Mouse (Mus musculus) erythroblast, embryonic 14.5 days (primary cell): ENCODE data around the gene Runx2.

Source experiments
- GATA1 ChIP-seq: IDR thresholded peaks from 2 replicates; pipeline ENCODE4 v1.6.1; 2012; ENCODE audit warnings: low read length, inconsistent platforms, mixed read lengths
- TAL1 ChIP-seq: IDR thresholded peaks from 3 replicates; pipeline ENCODE4 v1.6.1; 2012; ENCODE audit warnings: low read length, inconsistent platforms, mixed read lengths

DNA sequence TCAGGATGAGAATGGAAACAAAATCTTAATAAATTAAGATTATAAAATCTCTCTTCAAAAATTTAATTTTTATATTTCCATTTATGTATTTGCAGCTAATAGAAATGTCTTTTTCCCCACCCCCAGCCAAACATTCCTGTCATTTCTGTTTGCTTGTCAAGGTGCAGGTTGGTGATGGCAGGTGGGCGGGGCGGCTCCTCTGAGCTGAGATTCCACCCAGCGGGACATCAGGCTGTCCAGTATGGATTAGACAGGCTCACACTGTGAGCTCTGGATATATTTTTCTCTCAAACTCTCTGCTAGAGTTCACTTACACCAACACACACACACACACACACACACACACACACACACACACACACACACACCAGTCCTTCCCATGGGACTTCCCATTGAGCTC lies 306.9 kb downstream of the Runx2 start:
- no peak for TF ChIP-seq TAL1
- no peak for TF ChIP-seq GATA1
